Mouse (Mus musculus): ENCODE measurements around the gene Ccdc153. TPM values are rescaled to one million over a fixed set of nuclear protein-coding genes. Genes with fewer than 3 reads are reported as not detected.

Gene Ccdc153
- polyA plus RNA-seq, 1 experiment from 2014 or later = not detected

DNA sequence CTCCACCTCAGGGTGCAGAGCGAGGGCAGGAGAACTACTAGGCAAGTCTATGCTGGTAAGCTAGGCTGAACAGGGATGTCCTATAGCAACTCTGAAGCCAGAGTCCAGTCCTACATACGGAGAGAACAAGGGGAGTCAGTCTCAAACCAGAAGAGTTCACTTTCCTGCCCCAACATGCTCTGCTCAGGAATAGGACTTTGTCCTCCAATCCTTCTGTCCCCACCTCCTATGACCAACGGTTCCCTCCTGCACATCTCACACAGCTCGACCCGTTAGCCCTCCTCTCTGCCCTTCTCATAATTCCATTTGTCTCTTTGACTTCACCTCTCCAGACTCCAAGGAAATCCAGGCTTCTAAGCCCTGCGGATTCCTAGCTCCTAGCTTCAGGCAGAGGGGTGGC, 7.4 kb downstream of the Ccdc153 start:
- H3K4me2 ChIP-seq (ENCODE audit: low read length) = no peak overlapping the region
- H3K9ac ChIP-seq (ENCODE audit: low read length) = no peak overlapping the region
- no peaks in the 10 kb centered on the region for H3K9me3 ChIP-seq (ENCODE audit: control insufficient read depth, low read length)
- no peaks in the 10 kb centered on the region for H3K27me3 ChIP-seq (replicated peaks; ENCODE audit: control insufficient read depth, insufficient read depth, low read length)
- WGBS = 71% methylated on average over 6 of the region's 6 CpGs
- H3K27ac ChIP-seq (ENCODE audit: low read depth) = no peak overlapping the region
- no peak overlapping the region for H3K4me3 ChIP-seq (ENCODE audit: low read depth, low read length)
- no peaks in the 10 kb centered on the region for H3K36me3 ChIP-seq (ENCODE audit: control insufficient read depth, insufficient read depth, low read length)
- H3K4me1 ChIP-seq (replicated peaks; ENCODE audit: control insufficient read depth, insufficient read depth, low read length) = no peaks in the 10 kb centered on the region; the same call in 1 of the 2 replicates
- DNase-seq (ENCODE audit: low spot score) (no peak), ATAC-seq (replicated peaks; ENCODE audit: low FRiP score, low TSS enrichment, low read depth) (no peak)

GRCm38 (mm10) chr9:44249181-44250146, 9.0 kb downstream of the Ccdc153 start:
- H3K27ac ChIP-seq (ENCODE audit: low read depth) = no peak overlapping the region
- DNase-seq (ENCODE audit: low spot score) (peak; percentile 73), ATAC-seq (replicated peaks; ENCODE audit: low FRiP score, low TSS enrichment, low read depth) (peak; percentile 80)
- H3K27me3 ChIP-seq (replicated peaks; ENCODE audit: control insufficient read depth, insufficient read depth, low read length) = no peaks in the 10 kb centered on the region
- H3K9ac ChIP-seq (ENCODE audit: low read length) = no peak overlapping the region
- H3K4me3 ChIP-seq (ENCODE audit: low read depth, low read length) = no peak overlapping the region
- no peaks in the 10 kb centered on the region for H3K36me3 ChIP-seq (ENCODE audit: control insufficient read depth, insufficient read depth, low read length)
- 48% methylated on average over 26 of the region's 26 CpGs for WGBS
- H3K4me1 ChIP-seq (replicated peaks; ENCODE audit: control insufficient read depth, insufficient read depth, low read length) = peaks cover 4% of the 10 kb centered on the region; the same call in 1 of the 2 replicates
- H3K4me2 ChIP-seq (ENCODE audit: low read length) = no peak overlapping the region
- no peaks in the 10 kb centered on the region for H3K9me3 ChIP-seq (ENCODE audit: control insufficient read depth, low read length)

GRCm38 (mm10) chr9:44250445-44250844, 10.0 kb downstream of the Ccdc153 start:
- DNase-seq (ENCODE audit: low spot score) (no peak), ATAC-seq (replicated peaks; ENCODE audit: low FRiP score, low TSS enrichment, low read depth) (no peak)
- Histone ChIP-seq H3K4me3 (ENCODE audit: low read depth, low read length) (no peak overlapping the region), H3K27ac (ENCODE audit: low read depth) (no peak overlapping the region), H3K27me3 (replicated peaks; ENCODE audit: control insufficient read depth, insufficient read depth, low read length) (no peaks in the 10 kb centered on the region), H3K9me3 (ENCODE audit: control insufficient read depth, low read length) (no peaks in the 10 kb centered on the region), H3K4me1 (replicated peaks; ENCODE audit: control insufficient read depth, insufficient read depth, low read length) (peaks cover 8% of the 10 kb centered on the region; the same call in 1 of the 2 replicates), H3K36me3 (ENCODE audit: control insufficient read depth, insufficient read depth, low read length) (no peaks in the 10 kb centered on the region), H3K9ac (ENCODE audit: low read length) (no peak overlapping the region), H3K4me2 (ENCODE audit: low read length) (no peak overlapping the region)
- 51% methylated on average over 4 of the region's 4 CpGs for WGBS

DNA sequence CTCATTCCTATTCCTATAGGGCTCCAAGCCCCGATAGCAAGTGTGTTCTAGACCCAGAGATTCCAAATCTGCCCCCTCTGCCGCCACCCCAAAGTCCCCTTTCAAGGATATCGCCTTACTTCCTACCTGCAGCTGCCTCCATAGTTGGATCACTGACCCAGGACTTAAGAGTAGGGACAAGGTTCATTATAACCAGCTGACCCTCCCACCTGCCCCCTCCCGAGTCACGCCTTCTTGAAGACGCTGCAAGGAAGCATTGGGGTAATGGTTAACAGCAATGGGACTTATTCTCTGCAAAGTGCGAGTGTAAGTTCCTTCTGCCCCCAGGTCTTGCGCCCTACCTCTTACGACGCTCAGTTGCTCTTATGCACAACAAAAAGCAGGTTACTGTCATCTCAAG, 10.8 kb downstream of the Ccdc153 start, which contains the start of gene Pdzd3:
TSS of gene Pdzd3 (minus strand) at position 158 of the 400 bp plus-strand sequence.
- Histone ChIP-seq H3K4me1 (replicated peaks; ENCODE audit: control insufficient read depth, insufficient read depth, low read length) (peaks cover 8% of the 10 kb centered on the region; the same call in 1 of the 2 replicates), H3K4me2 (ENCODE audit: low read length) (no peak within 1 kb of the TSS), H3K9ac (ENCODE audit: low read length) (no peak within 1 kb of the TSS), H3K27ac (ENCODE audit: low read depth) (no peak within 1 kb of the TSS), H3K4me3 (ENCODE audit: low read depth, low read length) (no peak within 1 kb of the TSS), H3K27me3 (replicated peaks; ENCODE audit: control insufficient read depth, insufficient read depth, low read length) (no peaks in the 10 kb centered on the region), H3K9me3 (ENCODE audit: control insufficient read depth, low read length) (no peaks in the 10 kb centered on the region), H3K36me3 (ENCODE audit: control insufficient read depth, insufficient read depth, low read length) (no peaks in the 10 kb centered on the region)
- 71% methylated on average over 10 of the region's 10 CpGs for WGBS
- ATAC-seq (replicated peaks; ENCODE audit: low FRiP score, low TSS enrichment, low read depth) (no peak), DNase-seq (ENCODE audit: low spot score) (no peak)

DNA sequence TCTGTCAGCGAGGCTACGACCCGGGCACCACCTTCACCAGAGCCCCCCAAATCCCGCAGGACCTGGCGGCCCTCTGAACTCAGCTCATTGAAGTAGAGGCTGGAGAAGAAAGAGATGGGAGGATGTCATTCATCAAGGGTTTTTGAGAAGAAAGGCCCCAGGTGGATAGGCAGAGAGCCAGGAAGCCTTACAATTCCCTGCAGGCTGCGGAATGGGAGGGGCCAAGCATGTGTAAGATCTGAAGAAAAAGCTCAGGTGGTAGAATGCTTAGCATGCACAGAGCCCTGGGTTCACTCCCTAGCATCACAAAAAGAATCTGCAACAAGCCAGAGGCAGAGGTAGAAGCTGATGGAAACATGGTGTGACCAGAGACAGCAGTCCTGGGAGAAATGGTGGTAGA, 13.0 kb downstream of the Ccdc153 start:
- WGBS = 75% methylated on average over 6 of the region's 6 CpGs
- H3K4me3 ChIP-seq (ENCODE audit: low read depth, low read length) = no peak overlapping the region
- DNase-seq (ENCODE audit: low spot score) (no peak), ATAC-seq (replicated peaks; ENCODE audit: low FRiP score, low TSS enrichment, low read depth) (no peak)
- H3K36me3 ChIP-seq (ENCODE audit: control insufficient read depth, insufficient read depth, low read length) = no peaks in the 10 kb centered on the region
- peaks cover 8% of the 10 kb centered on the region; the same call in 1 of the 2 replicates for H3K4me1 ChIP-seq (replicated peaks; ENCODE audit: control insufficient read depth, insufficient read depth, low read length)
- H3K27ac ChIP-seq (ENCODE audit: low read depth) = no peak overlapping the region
- H3K9me3 ChIP-seq (ENCODE audit: control insufficient read depth, low read length) = no peaks in the 10 kb centered on the region
- no peaks in the 10 kb centered on the region for H3K27me3 ChIP-seq (replicated peaks; ENCODE audit: control insufficient read depth, insufficient read depth, low read length)
- no peak overlapping the region for H3K4me2 ChIP-seq (ENCODE audit: low read length)
- H3K9ac ChIP-seq (ENCODE audit: low read length) = no peak overlapping the region

DNA sequence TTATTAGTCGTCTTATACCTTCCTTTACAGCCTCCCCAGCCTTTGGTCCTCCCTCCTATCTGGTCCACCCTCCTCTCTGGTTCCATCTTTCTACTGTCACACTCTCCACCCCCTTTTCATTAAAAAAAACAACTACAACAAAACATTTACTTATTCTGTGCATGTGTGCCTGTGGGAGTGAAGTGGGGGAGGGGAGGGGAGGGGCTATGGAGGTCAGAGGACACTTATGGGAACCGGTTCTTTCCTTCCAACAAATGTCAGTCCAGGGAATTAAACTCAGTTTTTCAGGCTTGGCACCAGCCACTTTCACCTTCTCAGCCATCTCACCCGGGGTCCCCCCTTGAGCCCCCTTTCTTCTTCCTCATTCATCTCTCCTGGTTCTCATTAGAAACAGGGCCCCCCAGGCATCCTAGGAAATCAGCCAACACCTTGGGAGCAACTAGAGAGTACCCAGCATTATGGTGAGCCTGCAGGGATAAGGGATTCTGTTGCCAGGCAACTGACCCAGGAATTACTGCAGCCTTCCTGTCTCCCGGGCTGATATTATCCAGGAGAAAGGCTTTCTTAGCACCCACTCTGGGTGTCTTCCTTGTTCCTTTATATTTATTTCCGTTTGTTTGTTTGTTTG, 14.1 kb downstream of the Ccdc153 start:
- Histone ChIP-seq H3K4me2 (ENCODE audit: low read length) (no peak overlapping the region), H3K36me3 (ENCODE audit: control insufficient read depth, insufficient read depth, low read length) (no peaks in the 10 kb centered on the region), H3K4me1 (replicated peaks; ENCODE audit: control insufficient read depth, insufficient read depth, low read length) (peaks cover 8% of the 10 kb centered on the region; the same call in 1 of the 2 replicates), H3K9ac (ENCODE audit: low read length) (no peak overlapping the region), H3K4me3 (ENCODE audit: low read depth, low read length) (no peak overlapping the region), H3K9me3 (ENCODE audit: control insufficient read depth, low read length) (no peaks in the 10 kb centered on the region), H3K27me3 (replicated peaks; ENCODE audit: control insufficient read depth, insufficient read depth, low read length) (no peaks in the 10 kb centered on the region), H3K27ac (ENCODE audit: low read depth) (no peak overlapping the region)
- ATAC-seq (replicated peaks; ENCODE audit: low FRiP score, low TSS enrichment, low read depth) = no peak
- WGBS = 11% methylated on average over 5 of the region's 5 CpGs
- no peak for DNase-seq (ENCODE audit: low spot score)

DNA sequence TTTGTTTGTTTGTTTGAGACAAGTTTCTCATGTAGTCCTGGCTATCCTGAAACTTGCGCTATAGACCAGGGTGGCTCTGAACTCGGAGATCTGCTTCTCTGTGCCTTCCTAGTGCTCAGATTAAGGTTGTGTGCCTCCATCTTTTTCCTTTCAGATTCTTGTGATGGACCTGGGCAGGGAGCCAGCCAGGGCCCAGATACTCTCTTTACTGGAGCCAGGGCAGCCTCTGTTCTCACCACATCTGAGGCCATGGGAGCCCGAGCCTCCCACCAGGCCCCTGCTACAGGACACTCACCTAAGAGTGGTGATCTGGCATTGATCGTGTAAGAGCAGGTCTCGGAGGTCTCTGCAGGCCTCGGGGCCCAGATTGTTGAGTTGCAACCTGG, 14.7 kb downstream of the Ccdc153 start:
- H3K27me3 ChIP-seq (replicated peaks; ENCODE audit: control insufficient read depth, insufficient read depth, low read length) = no peaks in the 10 kb centered on the region
- WGBS = 60% methylated on average over 6 of the region's 6 CpGs
- no peak overlapping the region for H3K4me2 ChIP-seq (ENCODE audit: low read length)
- no peak for ATAC-seq (replicated peaks; ENCODE audit: low FRiP score, low TSS enrichment, low read depth)
- DNase-seq (ENCODE audit: low spot score) = no peak
- H3K4me3 ChIP-seq (ENCODE audit: low read depth, low read length) = no peak overlapping the region
- H3K27ac ChIP-seq (ENCODE audit: low read depth) = no peak overlapping the region
- H3K9ac ChIP-seq (ENCODE audit: low read length) = no peak overlapping the region
- peaks cover 8% of the 10 kb centered on the region; the same call in 1 of the 2 replicates for H3K4me1 ChIP-seq (replicated peaks; ENCODE audit: control insufficient read depth, insufficient read depth, low read length)
- H3K36me3 ChIP-seq (ENCODE audit: control insufficient read depth, insufficient read depth, low read length) = no peaks in the 10 kb centered on the region
- H3K9me3 ChIP-seq (ENCODE audit: control insufficient read depth, low read length) = no peaks in the 10 kb centered on the region

GRCm38 (mm10) chr9:44256213-44256612, 15.7 kb downstream of the Ccdc153 start:
- 80% methylated on average over 8 of the region's 8 CpGs for WGBS
- Histone ChIP-seq H3K36me3 (ENCODE audit: control insufficient read depth, insufficient read depth, low read length) (no peaks in the 10 kb centered on the region), H3K4me3 (ENCODE audit: low read depth, low read length) (no peak overlapping the region), H3K27me3 (replicated peaks; ENCODE audit: control insufficient read depth, insufficient read depth, low read length) (no peaks in the 10 kb centered on the region), H3K4me2 (ENCODE audit: low read length) (no peak overlapping the region), H3K4me1 (replicated peaks; ENCODE audit: control insufficient read depth, insufficient read depth, low read length) (peaks cover 8% of the 10 kb centered on the region; the same call in 1 of the 2 replicates), H3K9ac (ENCODE audit: low read length) (no peak overlapping the region), H3K9me3 (ENCODE audit: control insufficient read depth, low read length) (no peaks in the 10 kb centered on the region), H3K27ac (ENCODE audit: low read depth) (no peak overlapping the region)
- DNase-seq (ENCODE audit: low spot score) (no peak), ATAC-seq (replicated peaks; ENCODE audit: low FRiP score, low TSS enrichment, low read depth) (no peak)

All from intestine, embryonic 14.5 days (tissue).